Mouse (Mus musculus) embryonic facial prominence, embryonic 10.5 days (tissue): ENCODE measurements around the gene Bcl2. TPM values are rescaled to one million over a fixed set of nuclear protein-coding genes. Genes with fewer than 3 reads are reported as not detected.

Experiments used
- DNase-seq: peaks from one replicate; pipeline ENCODE4 v3.0.0-alpha.2; 2017; ENCODE audit warnings: low spot score
- H3K27ac ChIP-seq: fragments of 300-500 bp; sonication (generic); replicated peaks from 2 replicates; pipeline ENCODE4 v1.5.1; 2016; ENCODE audit warnings: mild to moderate bottlenecking
- H3K27me3 ChIP-seq: fragments of 300-500 bp; sonication (generic); replicated peaks from 2 replicates; pipeline ENCODE4 v1.6.1; 2016; ENCODE audit warnings: low read depth, mild to moderate bottlenecking; ENCODE audit not compliant: poor library complexity, severe bottlenecking
- H3K36me3 ChIP-seq: fragments of 300-500 bp; sonication (generic); replicated peaks from 2 replicates; pipeline ENCODE4 v1.6.1; 2016; ENCODE audit warnings: mild to moderate bottlenecking, moderate library complexity
- H3K4me1 ChIP-seq: fragments of 300-500 bp; sonication (generic); 2 replicates; pipeline ENCODE4 v1.6.1; 2016
- H3K4me3 ChIP-seq: fragments of 300-500 bp; sonication (generic); 2 replicates; pipeline ENCODE4 v1.5.1; 2016; ENCODE audit warnings: mild to moderate bottlenecking, moderate library complexity
- H3K9me3 ChIP-seq: fragments of 300-500 bp; sonication (generic); 2 replicates; pipeline ENCODE4 v1.6.1; 2016; ENCODE audit warnings: mild to moderate bottlenecking
- WGBS: fragments of 180-500 bp; shearing (Covaris S2); methylation state at CpG from one replicate; pipeline ENCODE4 v1.1.7; 2016; 5-methylcytosine and 5-hydroxymethylcytosine counted together
- polyA plus RNA-seq: library from polyadenylated mRNA; unstranded; fragments of >200 nt; fragmentation: Nextera tagmentation; extraction: Ambion mirVana; gene quantifications from 2 replicates; pipeline ENCODE4 v1.2.1, GENCODE M21; 2016

The Bcl2 gene
- polyA plus RNA-seq, 1 experiment from 2014 or later, result 10.8 TPM

- DNase-seq, result no peak
- Histone ChIP-seq H3K36me3 (no peaks in the 10 kb centered on the region), H3K27me3 (no peaks in the 10 kb centered on the region), H3K4me3 (no peak overlapping the region), H3K4me1 (peaks cover 5% of the 10 kb centered on the region), H3K9me3 (no peaks in the 10 kb centered on the region), H3K27ac (no peak overlapping the region)
- whole genome bisulfite sequencing, result 84% methylated on average over 6 of the region's 6 CpGs
These were observed 147.7 kb downstream of the Bcl2 start for GRCm38 (mm10) chr1:106566120-106567086.

- Histone ChIP-seq H3K27ac (no peak overlapping the region), H3K27me3 (no peaks in the 10 kb centered on the region), H3K4me3 (no peak overlapping the region), H3K36me3 (no peaks in the 10 kb centered on the region), H3K4me1 (peaks cover 12% of the 10 kb centered on the region), H3K9me3 (no peaks in the 10 kb centered on the region)
- WGBS, result 83% methylated on average over 4 of the region's 4 CpGs
- DNase-seq, result no peak
These were observed 148.8 kb downstream of the Bcl2 start for GRCm38 (mm10) chr1:106565238-106565637.

DNA sequence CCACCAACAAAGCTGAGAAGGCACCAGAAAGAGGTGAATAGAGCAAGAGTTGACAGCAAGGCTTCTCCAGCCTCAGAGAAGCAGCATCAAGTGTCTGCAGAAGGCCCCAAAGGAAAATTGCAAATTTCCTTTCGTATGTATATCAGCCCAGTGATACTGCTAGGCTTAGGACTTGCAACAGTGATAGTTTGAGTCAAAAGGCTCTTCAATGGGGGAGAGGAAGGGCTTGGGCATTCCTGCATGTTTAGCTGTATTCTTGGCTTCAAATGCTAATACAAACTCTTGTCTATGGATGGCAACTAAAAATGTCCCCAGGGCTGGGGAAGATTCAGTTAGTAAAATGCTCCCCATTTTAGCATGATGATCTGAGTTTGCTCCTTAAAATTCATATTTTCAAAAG is 149.6 kb downstream of the Bcl2 start:
- Histone ChIP-seq H3K4me3 (no peak overlapping the region), H3K9me3 (no peaks in the 10 kb centered on the region), H3K36me3 (no peaks in the 10 kb centered on the region), H3K27ac (no peak overlapping the region), H3K4me1 (peaks cover 12% of the 10 kb centered on the region), H3K27me3 (no peaks in the 10 kb centered on the region)
- WGBS, result 80% methylated on average over 1 of the region's 1 CpGs
- DNase-seq, result no peak

DNA sequence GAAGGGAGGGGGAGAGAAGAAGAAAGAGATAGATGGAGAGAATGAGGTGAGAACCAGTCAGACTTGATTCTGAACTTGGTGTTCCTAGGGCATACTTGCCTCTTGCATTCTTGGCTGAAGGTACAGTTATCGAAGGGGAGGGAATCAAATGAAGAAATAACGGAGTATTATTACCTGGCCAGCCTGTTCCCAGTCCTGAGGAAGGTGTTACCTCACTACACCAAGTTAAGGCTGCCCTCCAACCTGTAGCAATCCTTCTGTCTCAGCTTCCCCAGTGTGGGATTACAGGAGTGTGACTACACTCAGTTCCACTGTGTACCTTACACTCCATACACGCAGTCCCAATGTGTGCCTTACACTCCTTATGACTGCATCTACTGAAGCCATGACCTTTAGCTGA is 151.3 kb downstream of the Bcl2 start:
- no peak for DNase-seq
- H3K27me3 ChIP-seq, result no peaks in the 10 kb centered on the region
- WGBS, result 95% methylated on average over 3 of the region's 3 CpGs

DNA sequence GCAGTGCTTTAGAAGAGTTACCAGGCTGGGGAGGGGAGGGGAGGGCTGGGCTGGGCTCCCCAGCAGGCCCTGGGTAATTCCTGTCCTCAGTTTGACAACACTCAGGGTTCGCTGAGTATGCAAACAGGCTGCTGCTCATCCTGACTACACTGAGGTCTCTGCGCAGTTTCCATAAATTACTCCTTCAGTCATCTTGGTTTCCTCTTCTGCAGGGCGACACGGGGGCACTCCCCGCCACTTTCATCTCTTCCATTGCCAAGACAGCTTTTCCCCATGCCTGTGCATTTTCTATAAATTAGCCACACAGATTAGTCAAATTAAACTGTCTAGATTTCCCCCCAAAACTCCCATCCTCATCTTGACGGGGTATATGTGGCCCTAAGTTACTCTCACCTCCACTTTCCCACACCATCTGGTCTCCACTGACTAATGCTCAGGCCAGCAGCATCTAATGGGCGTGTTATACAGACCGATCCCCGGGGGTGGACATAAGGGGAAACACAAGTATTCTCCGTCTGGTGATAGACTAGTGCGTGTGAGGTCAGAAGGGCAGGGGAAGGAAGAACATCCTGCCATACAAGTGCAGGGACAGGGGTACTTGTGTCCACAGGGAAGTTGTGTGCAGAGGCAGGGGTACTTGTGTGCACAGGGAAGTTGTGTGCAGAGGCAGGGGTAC is 152.9 kb downstream of the Bcl2 start:
- Histone ChIP-seq H3K27ac (no peak overlapping the region), H3K4me1 (peaks cover 12% of the 10 kb centered on the region), H3K36me3 (no peaks in the 10 kb centered on the region), H3K9me3 (no peaks in the 10 kb centered on the region), H3K27me3 (no peaks in the 10 kb centered on the region), H3K4me3 (no peak overlapping the region)
- no peak for DNase-seq
- WGBS, result 63% methylated on average over 11 of the region's 11 CpGs

More for the DNA sequence above, 151.3 kb downstream of the Bcl2 start:
- Histone ChIP-seq H3K4me1 (peaks cover 12% of the 10 kb centered on the region), H3K36me3 (no peaks in the 10 kb centered on the region), H3K27ac (no peak overlapping the region), H3K4me3 (no peak overlapping the region), H3K9me3 (no peaks in the 10 kb centered on the region)

DNA sequence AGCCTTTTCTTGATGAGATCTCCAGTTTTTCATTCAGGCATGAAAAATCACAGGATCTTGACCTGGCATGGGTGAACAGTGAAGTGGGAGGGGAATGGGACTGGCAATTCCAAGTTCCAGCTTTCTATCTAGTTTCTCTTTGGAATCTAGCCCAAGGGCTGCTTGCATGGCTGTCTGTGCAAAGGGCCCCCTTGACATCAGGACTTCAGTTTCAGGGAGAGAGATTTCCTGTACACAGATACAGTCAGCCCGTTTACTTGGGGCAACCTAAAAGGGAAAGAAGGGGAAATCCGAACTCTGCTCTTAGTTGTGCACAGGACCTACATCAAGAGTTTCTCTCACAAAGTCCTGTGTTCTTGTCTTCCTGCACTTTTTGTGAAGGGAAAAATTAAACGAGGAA is 154.0 kb downstream of the Bcl2 start:
- Histone ChIP-seq H3K9me3 (no peaks in the 10 kb centered on the region), H3K4me3 (no peak overlapping the region), H3K27me3 (no peaks in the 10 kb centered on the region), H3K4me1 (peaks cover 10% of the 10 kb centered on the region), H3K36me3 (no peaks in the 10 kb centered on the region), H3K27ac (no peak overlapping the region)
- WGBS, result 71% methylated on average over 3 of the region's 3 CpGs
- DNase-seq, result no peak

- Histone ChIP-seq H3K9me3 (no peaks in the 10 kb centered on the region), H3K4me3 (no peak overlapping the region), H3K27ac (no peak overlapping the region), H3K4me1 (peaks cover 10% of the 10 kb centered on the region), H3K36me3 (no peaks in the 10 kb centered on the region), H3K27me3 (no peaks in the 10 kb centered on the region)
- DNase-seq, result no peak
- WGBS, result 85% methylated on average over 2 of the region's 2 CpGs
These were observed 154.9 kb downstream of the Bcl2 start for GRCm38 (mm10) chr1:106559116-106559605.

DNA sequence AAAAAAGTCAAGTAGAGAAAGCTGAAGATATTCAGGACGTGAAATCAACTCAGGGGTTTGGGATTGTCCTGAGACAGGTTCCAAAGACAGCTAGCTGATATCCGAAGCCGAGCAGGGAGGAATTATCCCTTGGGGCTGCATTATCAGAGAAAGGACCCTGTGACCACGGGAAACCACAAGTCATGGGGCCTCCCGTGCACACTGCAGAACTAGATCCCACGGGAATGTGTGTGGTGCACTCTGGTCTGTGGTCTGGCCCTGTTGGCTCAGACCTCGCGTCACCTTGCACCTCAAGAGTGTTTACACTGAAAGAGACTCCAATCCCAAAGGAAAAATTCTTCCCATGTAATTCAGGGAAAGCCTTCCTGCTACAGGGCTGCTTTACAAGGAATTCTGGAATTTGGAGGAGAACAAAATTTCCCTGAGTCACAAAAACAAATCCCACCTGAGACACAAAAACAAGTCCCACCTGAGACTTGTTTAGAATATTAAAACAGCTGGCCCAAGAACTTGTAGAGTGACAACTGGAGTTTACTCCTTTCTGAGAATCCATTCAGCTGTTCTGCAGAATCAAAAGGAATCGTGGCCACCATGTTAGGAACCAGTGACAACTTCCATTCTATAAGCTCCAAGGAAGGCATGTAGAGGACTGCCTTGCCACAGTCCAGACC is 158.4 kb downstream of the Bcl2 start:
- Histone ChIP-seq H3K27me3 (no peaks in the 10 kb centered on the region), H3K4me3 (no peak overlapping the region), H3K4me1 (peaks cover 15% of the 10 kb centered on the region; the same call in 1 of the 2 replicates), H3K36me3 (no peaks in the 10 kb centered on the region), H3K27ac (no peak overlapping the region), H3K9me3 (no peaks in the 10 kb centered on the region)
- no peak for DNase-seq
- WGBS, result 73% methylated on average over 9 of the region's 9 CpGs

DNA sequence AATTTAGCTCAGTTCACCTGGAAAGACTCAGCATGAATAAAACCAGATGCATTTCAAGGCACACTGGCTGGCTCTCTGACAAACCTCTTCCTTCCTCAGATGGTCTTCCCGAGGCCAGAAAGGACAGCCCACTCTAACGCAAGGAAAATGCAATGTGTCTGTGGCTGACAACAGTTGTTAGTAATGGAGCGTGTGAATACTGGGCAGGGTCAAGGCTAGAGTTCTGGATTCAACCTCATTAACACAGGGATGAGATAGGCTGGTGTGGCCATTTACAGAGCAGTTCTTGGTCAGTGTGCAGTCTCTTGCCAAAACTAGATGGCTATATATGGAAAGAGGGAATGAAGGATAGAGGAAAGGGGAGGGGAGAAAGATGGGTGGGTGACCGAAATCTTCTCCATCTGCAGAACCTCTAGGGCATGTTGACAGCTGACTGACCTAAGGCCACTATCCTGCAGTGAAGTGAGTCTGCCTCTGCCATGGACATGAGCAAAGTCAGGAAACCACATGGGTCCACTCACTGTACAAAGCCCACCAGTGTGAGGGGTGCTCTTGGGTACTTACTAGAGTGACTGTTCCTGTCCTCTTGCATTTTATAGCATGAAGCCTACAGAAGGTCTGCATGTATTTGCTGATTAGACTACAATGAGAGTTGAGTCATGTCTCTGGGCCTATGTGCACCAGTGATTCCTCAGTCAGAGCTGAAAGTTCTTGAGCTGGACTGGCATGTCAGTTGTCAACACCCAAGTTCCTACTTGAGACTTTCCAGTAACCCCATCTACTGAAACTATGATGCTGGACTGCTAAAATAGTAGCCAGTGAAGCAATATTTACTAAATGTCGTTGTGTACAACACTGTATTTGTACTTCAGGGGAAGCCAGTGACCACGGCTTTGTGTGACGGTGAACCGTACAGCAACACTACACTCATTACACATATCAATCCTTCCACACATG is 159.9 kb downstream of the Bcl2 start:
- no peaks in the 10 kb centered on the region for H3K9me3 ChIP-seq
- H3K4me3 ChIP-seq, result no peak overlapping the region
- peaks cover 25% of the 10 kb centered on the region for H3K4me1 ChIP-seq
- H3K27me3 ChIP-seq, result no peaks in the 10 kb centered on the region
- H3K36me3 ChIP-seq, result no peaks in the 10 kb centered on the region
- DNase-seq, result no peak
- H3K27ac ChIP-seq, result no peak overlapping the region
- 83% methylated on average over 8 of the region's 8 CpGs for WGBS

- no peaks in the 10 kb centered on the region for H3K36me3 ChIP-seq
- H3K4me3 ChIP-seq, result no peak overlapping the region
- WGBS, result 83% methylated on average over 7 of the region's 7 CpGs
- H3K4me1 ChIP-seq, result peaks cover 26% of the 10 kb centered on the region
- no peaks in the 10 kb centered on the region for H3K27me3 ChIP-seq
- H3K9me3 ChIP-seq, result no peaks in the 10 kb centered on the region
- H3K27ac ChIP-seq, result 0 out of 2 replicates have a peak overlapping the region, but pooled peaks have one; percentile 35
- no peak for DNase-seq
These were observed 161.2 kb downstream of the Bcl2 start for GRCm38 (mm10) chr1:106552856-106553255.

DNA sequence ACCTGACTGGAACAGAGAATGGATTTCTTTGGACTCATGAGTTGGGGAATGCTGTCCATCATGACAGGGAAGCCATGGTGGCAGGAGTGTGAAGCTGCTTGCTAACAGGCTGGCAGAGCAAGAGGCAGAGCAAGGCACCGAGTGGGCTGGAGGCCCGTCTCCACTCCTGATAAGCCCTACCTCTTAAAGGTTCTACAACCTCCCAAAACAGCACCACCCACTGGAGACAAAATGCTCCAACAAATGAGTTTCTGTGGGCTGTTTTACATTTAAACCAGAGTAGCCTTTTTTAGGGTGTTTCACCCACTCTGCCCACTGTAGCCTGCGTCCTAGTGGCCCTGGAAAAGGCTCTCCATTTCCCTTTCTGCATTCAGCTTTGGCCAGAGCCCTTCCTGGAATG is 163.5 kb downstream of the Bcl2 start:
- no peak overlapping the region for H3K4me3 ChIP-seq
- H3K9me3 ChIP-seq, result no peaks in the 10 kb centered on the region
- H3K27ac ChIP-seq, result no peak overlapping the region
- 86% methylated on average over 3 of the region's 3 CpGs for WGBS
- no peak for DNase-seq
- H3K36me3 ChIP-seq, result no peaks in the 10 kb centered on the region
- peaks cover 26% of the 10 kb centered on the region for H3K4me1 ChIP-seq
- H3K27me3 ChIP-seq, result no peaks in the 10 kb centered on the region
